ENCODE assay signal across 19 mouse cellular contexts in genomic region chr8:128697945-128698344, GRCm38 (mm10).
"Had no signal": no experiment of that assay in that cellular context is flagged by ENCODE, and none has a peak within 500 bp of the region (broad histone marks: within the 10 kb centered on the region; RNA-seq: fewer than 3 reads in every experiment).

No protein-coding gene starts in this region.

- DNase-seq: kidney, adult 18-20 months; kidney, adult 9 months; kidney, postnatal 14 days; kidney, postnatal 4 days; left cerebral cortex, postnatal 4 days; liver; liver, postnatal 0 days; lung, postnatal 4 days; right cerebral cortex, adult 18-20 months; right cerebral cortex, postnatal 14 days; right cerebral cortex, postnatal 4 days; thymus, postnatal 25 days had no signal

- H3K4me1 ChIP-seq: midbrain, embryonic 12.5 days; neural tube, embryonic 12.5 days; neural tube, embryonic 15.5 days had no signal

- ATAC-seq: liver, postnatal 0 days; midbrain, embryonic 15.5 days had no signal

- H3K27ac ChIP-seq: limb, embryonic 13.5 days; midbrain, embryonic 12.5 days; midbrain, embryonic 15.5 days; neural tube, embryonic 12.5 days; neural tube, embryonic 15.5 days; stomach, embryonic 15.5 days had no signal

- H3K9me3 ChIP-seq: limb, embryonic 13.5 days; midbrain, embryonic 12.5 days; midbrain, embryonic 15.5 days; neural tube, embryonic 15.5 days; stomach, embryonic 15.5 days had no signal

- H3K4me2 ChIP-seq: limb, embryonic 13.5 days; midbrain, embryonic 12.5 days; midbrain, embryonic 15.5 days; neural tube, embryonic 12.5 days; neural tube, embryonic 15.5 days; stomach, embryonic 15.5 days had no signal

- H3K9ac ChIP-seq: limb, embryonic 13.5 days; liver, embryonic 14.5 days; liver, postnatal 0 days; midbrain, embryonic 12.5 days; midbrain, embryonic 15.5 days; neural tube, embryonic 12.5 days; neural tube, embryonic 15.5 days; stomach, embryonic 15.5 days had no signal

- H3K36me3 ChIP-seq: limb, embryonic 13.5 days; midbrain, embryonic 12.5 days; midbrain, embryonic 15.5 days; neural tube, embryonic 12.5 days; neural tube, embryonic 15.5 days; stomach, embryonic 15.5 days had no signal

- H3K4me3 ChIP-seq: limb, embryonic 13.5 days; midbrain, embryonic 12.5 days; midbrain, embryonic 15.5 days; neural tube, embryonic 12.5 days; neural tube, embryonic 15.5 days; stomach, embryonic 15.5 days had no signal

- H3K27me3 ChIP-seq: limb, embryonic 13.5 days; midbrain, embryonic 12.5 days; midbrain, embryonic 15.5 days; neural tube, embryonic 12.5 days; neural tube, embryonic 15.5 days; stomach, embryonic 15.5 days had no signal
